Mouse (Mus musculus) forebrain, postnatal 0 days (tissue): ENCODE measurements around the gene Tenm1. TPM values are rescaled to one million over a fixed set of nuclear protein-coding genes. Genes with fewer than 3 reads are reported as not detected.
A peak's percentile ranks its signal among the peaks of the same experiment; 100 is the strongest.

Experiments used
- ATAC-seq: fragments of 200-750 bp; cut with Nextera tagmentation; 2 replicates; pipeline ENCODE4 v1.8.0; 2017; ENCODE audit warnings: mild to moderate bottlenecking, moderate library complexity
- DNase-seq: peaks from one replicate; pipeline ENCODE4 v3.0.0-alpha.2; 2015
- H3K27ac ChIP-seq: fragments of 300-500 bp; sonication (generic); 2 replicates; pipeline ENCODE4 v1.5.1; 2014; ENCODE audit warnings: low read depth, mild to moderate bottlenecking, antibody characterized with exemption, low read length, moderate library complexity, mixed read lengths
- H3K27me3 ChIP-seq: fragments of 300-500 bp; sonication (generic); 2 replicates; pipeline ENCODE4 v1.6.1; 2014; ENCODE audit warnings: mild to moderate bottlenecking, low read length, mixed read lengths; ENCODE audit not compliant: insufficient read depth
- H3K36me3 ChIP-seq: fragments of 300-500 bp; sonication (generic); 2 replicates; pipeline ENCODE4 v1.6.1; 2014; ENCODE audit warnings: mild to moderate bottlenecking, moderate library complexity; ENCODE audit not compliant: insufficient read depth
- H3K4me1 ChIP-seq: fragments of 300-500 bp; sonication (generic); 2 replicates; pipeline ENCODE4 v1.6.1; 2014; ENCODE audit warnings: antibody characterized with exemption; ENCODE audit not compliant: insufficient read depth
- H3K4me2 ChIP-seq: fragments of 300-500 bp; sonication (generic); 2 replicates; pipeline ENCODE4 v1.6.1; 2014; ENCODE audit warnings: low read depth, mild to moderate bottlenecking, moderate library complexity
- H3K4me3 ChIP-seq: fragments of 300-500 bp; sonication (generic); 2 replicates; pipeline ENCODE4 v1.5.1; 2014; ENCODE audit warnings: low read depth, low read length, mixed read lengths
- H3K9ac ChIP-seq: fragments of 300-500 bp; sonication (generic); 2 replicates; pipeline ENCODE4 v1.6.1; 2014; ENCODE audit warnings: mild to moderate bottlenecking
- H3K9me3 ChIP-seq: fragments of 300-500 bp; sonication (generic); 2 replicates; pipeline ENCODE4 v1.6.1; 2016; ENCODE audit warnings: low read length
- CTCF ChIP-seq: sonication (generic); IDR thresholded peaks from 2 replicates; pipeline ENCODE4 v1.5.1; 2016; ENCODE audit warnings: antibody characterized with exemption, control low read depth, low read depth
- WGBS: fragments of 180-500 bp; shearing (Covaris S2); extraction: QIAGEN DNeasy Blood & Tissue Kit; methylation state at CpG from one replicate; pipeline ENCODE4 v1.1.7; 2014; 5-methylcytosine and 5-hydroxymethylcytosine counted together
- polyA plus RNA-seq: library from polyadenylated mRNA; unstranded; fragments of >200 nt; fragmentation: Nextera tagmentation; extraction: Ambion mirVana; gene quantifications from 2 replicates; pipeline ENCODE4 v1.2.1, GENCODE M21; 2015
- total RNA-seq: library from RNA; depleted of rRNA; stranded (reverse); fragments of >200 nt; gene quantifications from 2 replicates; pipeline ENCODE4 v1.2.3, GENCODE M21; 2014

The Tenm1 gene
- total and polyA plus RNA-seq, 2 experiments from 2014 or later = 27.8 to 74.8 TPM

- no peak for TF ChIP-seq CTCF
- WGBS = 65% methylated on average over 5 of the region's 5 CpGs
- Histone ChIP-seq H3K9ac (no peak overlapping the region), H3K4me1 (no peaks in the 10 kb centered on the region), H3K9me3 (no peaks in the 10 kb centered on the region), H3K27ac (no peak overlapping the region), H3K27me3 (no peaks in the 10 kb centered on the region), H3K4me2 (no peak overlapping the region), H3K36me3 (no peaks in the 10 kb centered on the region), H3K4me3 (no peak overlapping the region)
- DNase-seq (peak; percentile 39), ATAC-seq (peak; percentile 78)
These were observed 226.6 kb downstream of the Tenm1 start for GRCm38 (mm10) chrX:43202249-43202783.

DNA sequence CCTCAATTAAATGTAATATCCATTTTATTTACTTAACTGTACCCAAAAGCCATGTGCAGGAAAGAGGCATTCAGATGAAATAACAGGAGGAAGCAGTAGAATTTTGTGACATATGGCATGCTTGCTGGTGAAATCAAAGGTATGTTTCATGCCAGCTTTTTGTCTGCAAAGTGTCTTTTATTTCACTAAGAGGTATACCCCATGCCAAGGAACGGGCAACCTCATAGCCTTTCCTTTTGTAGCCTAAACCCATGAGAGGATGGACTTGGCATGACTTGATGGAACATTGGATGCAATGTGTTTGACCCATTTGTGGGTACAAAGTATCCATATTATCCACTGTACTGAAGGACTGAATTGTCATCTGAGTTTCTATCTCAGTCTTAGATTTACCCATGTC lies 246.0 kb downstream of the Tenm1 start:
- Histone ChIP-seq H3K4me2 (no peak overlapping the region), H3K4me3 (no peak overlapping the region), H3K4me1 (no peaks in the 10 kb centered on the region), H3K27ac (no peak overlapping the region), H3K27me3 (no peaks in the 10 kb centered on the region), H3K9me3 (no peaks in the 10 kb centered on the region), H3K9ac (no peak overlapping the region), H3K36me3 (no peaks in the 10 kb centered on the region)
- ATAC-seq (no peak), DNase-seq (peak; percentile 1)
- no peak for TF ChIP-seq CTCF
- 60% methylated on average over 1 of the region's 1 CpGs for WGBS

- no peaks in the 10 kb centered on the region for H3K27me3 ChIP-seq
- no peaks in the 10 kb centered on the region for H3K36me3 ChIP-seq
- H3K4me1 ChIP-seq = no peaks in the 10 kb centered on the region
- no peak for TF ChIP-seq CTCF
- no peak overlapping the region for H3K4me2 ChIP-seq
- 69% methylated on average over 3 of the region's 3 CpGs for WGBS
- H3K9ac ChIP-seq = no peak overlapping the region
- H3K4me3 ChIP-seq = no peak overlapping the region
- H3K27ac ChIP-seq = no peak overlapping the region
- DNase-seq = peak; percentile 5
- ATAC-seq = no peak
- no peaks in the 10 kb centered on the region for H3K9me3 ChIP-seq
These were observed 277.4 kb downstream of the Tenm1 start for GRCm38 (mm10) chrX:43151561-43151960.

DNA sequence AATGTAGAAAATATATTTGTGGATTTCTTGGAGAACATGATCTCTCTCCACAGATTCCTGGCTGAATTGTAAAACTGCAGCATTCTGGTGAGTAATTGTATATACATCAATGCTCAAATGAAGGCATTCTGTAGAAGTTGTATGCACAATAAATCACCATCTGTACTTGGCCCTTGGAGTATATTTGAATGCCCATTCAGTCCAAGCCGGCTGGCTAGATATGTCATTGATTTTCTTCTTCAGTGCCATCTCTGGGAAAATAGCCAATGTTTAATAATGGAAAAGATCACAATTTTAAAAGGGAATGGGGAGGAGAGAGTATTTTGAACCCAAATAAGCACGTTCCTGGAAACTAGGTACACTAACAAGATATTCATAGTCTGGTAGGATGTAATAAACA lies 299.2 kb downstream of the Tenm1 start:
- Histone ChIP-seq H3K36me3 (no peaks in the 10 kb centered on the region), H3K4me1 (no peaks in the 10 kb centered on the region), H3K4me3 (no peak overlapping the region), H3K27ac (no peak overlapping the region), H3K4me2 (no peak overlapping the region), H3K27me3 (no peaks in the 10 kb centered on the region), H3K9ac (no peak overlapping the region), H3K9me3 (no peaks in the 10 kb centered on the region)
- no peak for ATAC-seq
- no peak for DNase-seq
- TF ChIP-seq CTCF = no peak
- 45% methylated on average over 2 of the region's 2 CpGs for WGBS

DNA sequence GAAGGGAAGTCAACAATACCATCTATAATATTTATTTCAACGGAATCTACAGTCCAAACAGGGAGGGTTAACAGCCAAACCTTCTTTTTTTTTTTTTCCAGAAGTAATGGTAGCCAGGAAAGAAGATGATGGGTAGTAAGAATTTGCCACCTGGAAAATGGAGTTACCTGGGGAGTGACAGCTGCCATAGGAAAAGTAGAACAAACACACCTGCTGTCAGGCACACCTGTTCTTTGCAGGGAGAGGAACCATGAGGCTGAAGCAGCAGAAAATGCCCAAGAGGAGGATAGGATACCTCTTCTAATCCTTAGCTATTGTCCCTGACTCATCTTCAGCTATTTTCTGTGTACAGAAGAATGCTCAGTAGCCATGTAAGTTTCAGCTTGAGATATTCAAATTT lies 306.4 kb downstream of the Tenm1 start:
- Histone ChIP-seq H3K36me3 (no peaks in the 10 kb centered on the region), H3K27ac (no peak overlapping the region), H3K9ac (no peak overlapping the region), H3K4me2 (no peak overlapping the region), H3K27me3 (no peaks in the 10 kb centered on the region), H3K4me1 (no peaks in the 10 kb centered on the region), H3K4me3 (no peak overlapping the region), H3K9me3 (no peaks in the 10 kb centered on the region)
- TF ChIP-seq CTCF = no peak
- DNase-seq (no peak), ATAC-seq (no peak)
- WGBS = 77% methylated on average over 1 of the region's 1 CpGs

DNA sequence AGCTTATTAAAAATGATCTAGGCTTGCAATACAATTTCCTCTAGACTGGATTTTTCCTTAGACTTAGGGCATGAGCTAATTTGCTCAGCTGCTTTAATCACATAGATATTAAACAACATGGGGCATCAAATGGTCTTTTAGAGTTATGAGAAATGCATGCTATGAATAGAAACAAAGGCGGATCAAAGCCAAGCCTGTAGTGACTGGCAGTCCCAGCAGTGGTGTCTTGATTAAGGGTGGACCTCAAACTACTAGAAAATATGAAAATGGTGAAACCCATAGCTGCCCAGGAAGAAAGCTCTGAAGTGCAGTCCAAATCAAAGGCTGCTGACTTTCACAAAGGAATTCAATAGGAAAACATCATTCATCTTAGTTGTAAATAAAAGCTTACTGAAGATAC lies 306.9 kb downstream of the Tenm1 start:
- TF ChIP-seq CTCF = no peak
- Histone ChIP-seq H3K4me3 (no peak overlapping the region), H3K4me1 (no peaks in the 10 kb centered on the region), H3K27me3 (no peaks in the 10 kb centered on the region), H3K27ac (no peak overlapping the region), H3K9me3 (no peaks in the 10 kb centered on the region), H3K4me2 (no peak overlapping the region), H3K9ac (no peak overlapping the region), H3K36me3 (no peaks in the 10 kb centered on the region)
- 74% methylated on average over 1 of the region's 1 CpGs for WGBS
- DNase-seq (no peak), ATAC-seq (no peak)

DNA sequence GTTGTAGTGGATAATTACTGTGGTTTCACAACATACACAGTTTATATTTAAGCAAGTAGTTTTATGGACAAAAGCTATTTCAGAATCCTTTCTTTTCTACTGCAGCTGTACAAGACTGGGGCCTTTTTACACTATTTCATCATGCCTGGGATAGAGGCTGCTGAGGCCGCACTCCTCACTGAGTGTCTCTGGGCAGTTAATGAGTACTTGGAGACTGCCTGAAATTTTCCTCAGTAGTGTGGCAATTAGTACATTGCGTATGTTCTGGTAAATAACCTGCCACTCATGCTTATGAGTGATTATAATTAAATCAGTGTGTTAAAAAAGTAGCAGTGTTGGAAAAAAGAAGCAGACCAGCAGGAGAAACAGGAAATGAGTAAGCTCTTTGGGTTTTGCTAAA lies 442.8 kb downstream of the Tenm1 start:
- H3K9ac ChIP-seq = no peak overlapping the region
- no peaks in the 10 kb centered on the region for H3K9me3 ChIP-seq
- ATAC-seq (no peak), DNase-seq (no peak)
- no peaks in the 10 kb centered on the region for H3K4me1 ChIP-seq
- H3K27me3 ChIP-seq = no peaks in the 10 kb centered on the region
- H3K4me2 ChIP-seq = no peak overlapping the region
- no peak for TF ChIP-seq CTCF
- no peak overlapping the region for H3K4me3 ChIP-seq
- H3K27ac ChIP-seq = no peak overlapping the region
- 46% methylated on average over 2 of the region's 2 CpGs for WGBS
- no peaks in the 10 kb centered on the region for H3K36me3 ChIP-seq
